Comparison of ENCODE assay signal across 24 mouse cellular contexts in the genomic region with DNA sequence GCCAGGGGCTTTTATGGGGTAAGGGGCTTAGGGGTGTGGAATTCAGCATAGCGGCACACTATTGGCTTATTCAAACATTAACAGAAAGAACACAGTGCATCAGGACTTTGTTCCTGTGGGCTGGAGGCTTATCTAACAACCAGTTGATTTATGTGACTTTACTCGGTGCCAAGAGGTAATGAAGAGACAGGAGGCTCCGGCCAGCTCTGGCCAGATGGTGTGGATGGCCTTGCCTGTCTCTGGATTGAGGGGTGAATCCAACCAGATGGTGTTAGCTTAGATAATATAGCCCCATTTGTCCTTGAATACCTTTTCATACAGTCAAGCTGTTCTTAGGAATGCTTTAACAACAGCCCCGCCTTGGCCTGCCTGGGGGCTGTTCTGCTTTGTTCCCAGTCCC. TPM values are rescaled to one million over a fixed set of nuclear protein-coding genes. Genes with fewer than 3 reads are reported as not detected.
DNase-seq lines count a peak whose midpoint lies in the region; ATAC-seq and TF ChIP-seq lines count a peak whose summit lies in the region.
"Not testable (repeated sequence)": the region's sequence is repeated elsewhere in the genome, so short reads cannot be mapped to it uniquely, and the experiment has no call there.
"Had no signal": no experiment of that assay in that cellular context is flagged by ENCODE, and none has a peak within 500 bp of the region (broad histone marks: within the 10 kb centered on the region; RNA-seq: fewer than 3 reads in every experiment).

No protein-coding gene starts in this region.

- not testable (repeated sequence) for TF ChIP-seq POLR2A in ES-Bruce4 (IDR thresholded peaks at IDR 0.05; ENCODE audit: insufficient read depth, low read length); liver, adult 2 months (IDR thresholded peaks at IDR 0.05; ENCODE audit: extremely low read depth, insufficient read depth, low read length); testis, adult 2 months (IDR thresholded peaks at IDR 0.05; ENCODE audit: control insufficient read depth, low read depth, low read length)

- POLR2A ChIA-PET in Patski (lab: Charles Lee): not testable (repeated sequence)

- not testable (repeated sequence) for H3K79me2 ChIP-seq in liver, adult 2 months (ENCODE audit: control insufficient read depth, insufficient read depth, low read length)

- not testable (repeated sequence) for H3K36me3 ChIP-seq in E14TG2a.4 (ENCODE audit: insufficient read depth, low read length); ES-Bruce4 (ENCODE audit: control insufficient read depth, insufficient read depth, low read length, poor library complexity, severe bottlenecking); ES-E14 (ENCODE audit: control insufficient read depth, insufficient read depth, low read length, poor library complexity, severe bottlenecking); liver, adult 2 months (ENCODE audit: control insufficient read depth, insufficient read depth, low read length); testis, adult 2 months (ENCODE audit: control insufficient read depth, insufficient read depth, low read length)

- H3K9me3 ChIP-seq in E14TG2a.4 (ENCODE audit: low read length) (peaks cover 33% of the 10 kb centered on the region), ES-Bruce4 (replicated peaks; ENCODE audit: control insufficient read depth, insufficient read depth, low read length, poor library complexity, severe bottlenecking) (peaks cover 15% of the 10 kb centered on the region)
- H3K9me3 ChIP-seq in ES-E14 (ENCODE audit: control insufficient read depth, insufficient read depth, low read depth, low read length): not testable (repeated sequence)

- TF ChIP-seq EP300 in ES-Bruce4 (IDR thresholded peaks at IDR 0.05; ENCODE audit: insufficient read depth, low read depth, low read length): not testable (repeated sequence)

- in situ Hi-C loops in ES-E14 (cut with MboI; ENCODE audit: low sequenced_read_pairs in 2 of 2, unreplicated experiment in 2 of 2); Patski (cut with MboI; ENCODE audit: low pct_unique_long_range_greater_than_20kb): not testable (repeated sequence)

- H3K4me1 ChIP-seq in E14TG2a.4 (replicated peaks; ENCODE audit: low read depth, low read length): peaks cover 17% of the 10 kb centered on the region
- not testable (repeated sequence) for H3K4me1 ChIP-seq in ES-Bruce4 (ENCODE audit: control insufficient read depth, insufficient read depth, low read length); ES-E14 (ENCODE audit: control insufficient read depth in 2 of 2, insufficient read depth in 2 of 2, low read length in 2 of 2, poor library complexity in 1 of 2); liver, adult 2 months (ENCODE audit: control insufficient read depth, insufficient read depth, low read length); testis, adult 2 months (ENCODE audit: control insufficient read depth, insufficient read depth, low read length)

- H3K27ac ChIP-seq in ES-Bruce4 (ENCODE audit: insufficient read depth, low read length); ES-E14 (ENCODE audit: insufficient read depth, low read depth, low read length, poor library complexity, severe bottlenecking); liver, adult 2 months (replicated peaks; ENCODE audit: insufficient read depth, low read depth, low read length); testis, adult 2 months (ENCODE audit: control insufficient read depth, insufficient read depth, low read depth, low read length): not testable (repeated sequence)

- WGBS in liver, adult 2 months: 79% methylated on average over 4 of the region's 4 CpGs

- peaks cover 27% of the 10 kb centered on the region for H3K27me3 ChIP-seq in E14TG2a.4 (ENCODE audit: insufficient read depth, low read length)
- not testable (repeated sequence) for H3K27me3 ChIP-seq in ES-Bruce4 (ENCODE audit: control insufficient read depth, insufficient read depth, low read length, poor library complexity, severe bottlenecking); Patski; liver, adult 2 months (ENCODE audit: control insufficient read depth, insufficient read depth, low read length); testis, adult 2 months (ENCODE audit: control insufficient read depth, insufficient read depth, low read length)

- peak overlapping the region; percentile 14 for H3K9ac ChIP-seq in ES-Bruce4 (ENCODE audit: low read depth, poor library complexity, severe bottlenecking)
- not testable (repeated sequence) for H3K9ac ChIP-seq in ES-E14 (ENCODE audit: insufficient read depth, low read depth, low read length, poor library complexity, severe bottlenecking); liver, adult 2 months (ENCODE audit: low read depth, low read length)

- not testable (repeated sequence) for DNase-seq in ES-E14 (ENCODE audit: low read depth, low spot score); Patski (ENCODE audit: low read depth, low spot score)
- DNase-seq in R1 (ENCODE audit: low read depth, low spot score) (peak; percentile 59), ZHBTc4 (ENCODE audit: low read depth, low spot score) (peak; percentile 42)
- DNase-seq in liver, adult 2 months (ENCODE audit: extremely low read depth, low read depth, low spot score): peak; percentile 26

- H3K4me3 ChIP-seq in E14TG2a.4 (replicated peaks; ENCODE audit: low read length) (peak overlapping the region; percentile 73), ES-E14 (ENCODE audit: insufficient read depth in 1 of 2, low read depth in 1 of 2, low read length in 2 of 2, poor library complexity in 1 of 2, severe bottlenecking in 1 of 2) (peak overlapping the region; percentile 34 to 35; a peak in 2 of 4 replicates)
- not testable (repeated sequence) for H3K4me3 ChIP-seq in ES-Bruce4 (ENCODE audit: low read depth, low read length); liver, adult 2 months (ENCODE audit: insufficient read depth, low read depth, low read length)
- H3K4me3 ChIP-seq in testis, adult 2 months (ENCODE audit: control insufficient read depth, low read depth, low read length): peak overlapping the region; percentile 88

- ATAC-seq in Patski: peak; percentile 92

- CTCF ChIA-PET in Patski (lab: Charles Lee): not testable (repeated sequence)

- not testable (repeated sequence) for TF ChIP-seq CTCF in E14TG2a.4 (conservative IDR thresholded peaks at IDR 0.05; ENCODE audit: low read length); ES-Bruce4 (IDR thresholded peaks at IDR 0.05; ENCODE audit: low read depth, low read length); Patski (IDR thresholded peaks at IDR 0.05); liver, adult 2 months (IDR thresholded peaks at IDR 0.05; ENCODE audit: low read depth, low read length); testis, adult 2 months (IDR thresholded peaks at IDR 0.05; ENCODE audit: control insufficient read depth, insufficient read depth, insufficient replicate concordance, low read depth, low read length)

RNA-seq across cellular contexts. Expression of gene Vmn1r53, which starts 7.9 kb away (rescaled TPM):
- polyA plus RNA-seq in ES-Bruce4 (2011; ENCODE audit: insufficient read depth, insufficient read length, low read depth, missing spikeins) (0.72 and 0.79 TPM in 2 replicates), Patski (2021) (not detected)
- total RNA-seq in ES-E14 (2012; rRNA removed): 2.1 and 2.3 TPM in 2 replicates
- total RNA-seq in liver, adult 2 months (2014; rRNA removed): 0.18 and 1.0 TPM in 2 replicates
- polyA plus RNA-seq in liver, adult 2 months (2012; rRNA removed): 0.81 TPM in 1 of 2 replicates, not detected in the other
- 0.42 and 0.94 TPM in 2 replicates for polyA plus RNA-seq in testis, adult 2 months (2012; rRNA removed)
- total RNA-seq: adrenal gland, adult 18-20 months; adrenal gland, adult 2 months; adrenal gland, adult 8-10 months; adrenal gland, postnatal 10 days; adrenal gland, postnatal 14 days; adrenal gland, postnatal 25 days; adrenal gland, postnatal 36 days; adrenal gland, postnatal 4 days; CH12.LX; MEL had no signal
- polyA plus RNA-seq: activated CD4-positive, CD25-positive, alpha-beta regulatory T cell, adult 4 months; adrenal gland, adult 2 months; C2C12; CD4-positive, CD25-positive, alpha-beta regulatory T cell, adult 4 months; cerebellum, adult 2 months; G1E had no signal

RNA-seq across cellular contexts. Expression of gene Vmn1r54, which starts 14.0 kb away (rescaled TPM):
- polyA plus RNA-seq in ES-Bruce4 (2011; ENCODE audit: insufficient read depth, insufficient read length, low read depth, missing spikeins) (not detected in 2 replicates), Patski (2021) (not detected)
- total RNA-seq in ES-E14 (2012; rRNA removed): not detected in 2 replicates
- not detected in 2 replicates for total RNA-seq in liver, adult 2 months (2014; rRNA removed)
- polyA plus RNA-seq in liver, adult 2 months (2012; rRNA removed): not detected in 2 replicates
- not detected in 2 replicates for polyA plus RNA-seq in testis, adult 2 months (2012; rRNA removed)
- total RNA-seq: adrenal gland, adult 18-20 months; adrenal gland, adult 2 months; adrenal gland, adult 8-10 months; adrenal gland, postnatal 10 days; adrenal gland, postnatal 14 days; adrenal gland, postnatal 25 days; adrenal gland, postnatal 36 days; adrenal gland, postnatal 4 days; CH12.LX; MEL had no signal
- polyA plus RNA-seq: adrenal gland, adult 2 months; brain, embryonic 14.5 days; C2C12; CD4-positive, CD25-positive, alpha-beta regulatory T cell, adult 4 months; cerebellum, adult 2 months; G1E had no signal

RNA-seq across cellular contexts. Expression of gene V1ra8, which starts 29.5 kb away (rescaled TPM):
- not detected in 2 replicates for polyA plus RNA-seq in ES-Bruce4 (2011; ENCODE audit: insufficient read depth, insufficient read length, low read depth, missing spikeins)
- total RNA-seq in ES-E14 (2012; rRNA removed): not detected in 2 replicates
- not detected for polyA plus RNA-seq in Patski (2021)
- not detected in 2 replicates for total RNA-seq in liver, adult 2 months (2014; rRNA removed)
- polyA plus RNA-seq in liver, adult 2 months (2012; rRNA removed): not detected in 2 replicates
- not detected in 2 replicates for polyA plus RNA-seq in testis, adult 2 months (2012; rRNA removed)
- total RNA-seq: adrenal gland, adult 18-20 months; adrenal gland, adult 2 months; adrenal gland, adult 8-10 months; adrenal gland, postnatal 10 days; adrenal gland, postnatal 14 days; adrenal gland, postnatal 25 days; adrenal gland, postnatal 36 days; adrenal gland, postnatal 4 days; CH12.LX; MEL had no signal
- polyA plus RNA-seq: activated CD4-positive, CD25-positive, alpha-beta regulatory T cell, adult 4 months; adrenal gland, adult 2 months; brain, embryonic 14.5 days; C2C12; CD4-positive, CD25-positive, alpha-beta regulatory T cell, adult 4 months; cerebellum, adult 2 months; G1E had no signal

RNA-seq across cellular contexts. Expression of gene Vmn1r52, which starts 57.5 kb away (rescaled TPM):
- polyA plus RNA-seq in ES-Bruce4 (2011; ENCODE audit: insufficient read depth, insufficient read length, low read depth, missing spikeins): not detected in 2 replicates
- not detected in 2 replicates for total RNA-seq in ES-E14 (2012; rRNA removed)
- polyA plus RNA-seq in Patski (2021): not detected
- not detected in 2 replicates for total RNA-seq in liver, adult 2 months (2014; rRNA removed)
- polyA plus RNA-seq in liver, adult 2 months (2012; rRNA removed): not detected in 2 replicates
- not detected in 2 replicates for polyA plus RNA-seq in testis, adult 2 months (2012; rRNA removed)
- total RNA-seq: adrenal gland, adult 18-20 months; adrenal gland, adult 2 months; adrenal gland, adult 8-10 months; adrenal gland, postnatal 10 days; adrenal gland, postnatal 14 days; adrenal gland, postnatal 25 days; adrenal gland, postnatal 36 days; adrenal gland, postnatal 4 days; CH12.LX; MEL had no signal
- polyA plus RNA-seq: activated CD4-positive, CD25-positive, alpha-beta regulatory T cell, adult 4 months; adrenal gland, adult 2 months; brain, embryonic 14.5 days; C2C12; CD4-positive, CD25-positive, alpha-beta regulatory T cell, adult 4 months; cerebellum, adult 2 months; G1E had no signal
